Mouse (Mus musculus) lung, embryonic 14.5 days (tissue): ENCODE measurements at regions not wholly inside any gene's neighbourhood (a gene's known extent, or its start where the extent isn't known, plus 50 kb on each side); places are given as distances from the start of the nearest gene placed in this dataset.
"Not testable (repeated sequence)": the region's sequence is repeated elsewhere in the genome, so short reads cannot be mapped to it uniquely, and the experiment has no call there.

Experiments
- ATAC-seq: fragments of 200-750 bp; cut with Nextera tagmentation; 2 replicates; pipeline ENCODE4 v1.8.0; 2017; ENCODE audit warnings: mild to moderate bottlenecking, moderate TSS enrichment, moderate library complexity; ENCODE audit not compliant: insufficient read depth
- DNase-seq: peaks from one replicate; pipeline ENCODE4 v3.0.0-alpha.2; 2015
- H3K27ac ChIP-seq: fragments of 300-500 bp; sonication (generic); 2 replicates; pipeline ENCODE4 v1.5.1; 2014; ENCODE audit warnings: low read depth, mild to moderate bottlenecking, moderate library complexity
- H3K27me3 ChIP-seq: fragments of 300-500 bp; sonication (generic); 2 replicates; pipeline ENCODE4 v1.6.1; 2014; ENCODE audit warnings: low read length, control low read depth; ENCODE audit not compliant: insufficient read depth
- H3K36me3 ChIP-seq: fragments of 300-500 bp; sonication (generic); 2 replicates; pipeline ENCODE4 v1.6.1; 2014; ENCODE audit warnings: control low read depth; ENCODE audit not compliant: insufficient read depth
- H3K4me1 ChIP-seq: fragments of 300-500 bp; sonication (generic); 2 replicates; pipeline ENCODE4 v1.6.1; 2014; ENCODE audit warnings: antibody characterized with exemption, control low read depth; ENCODE audit not compliant: insufficient read depth
- H3K4me2 ChIP-seq: fragments of 300-500 bp; sonication (generic); 2 replicates; pipeline ENCODE4 v1.6.1; 2014; ENCODE audit warnings: mild to moderate bottlenecking
- H3K4me3 ChIP-seq: fragments of 300-500 bp; sonication (generic); 2 replicates; pipeline ENCODE4 v1.5.1; 2014; ENCODE audit warnings: low read depth, low read length
- H3K9ac ChIP-seq: fragments of 300-500 bp; sonication (generic); 2 replicates; pipeline ENCODE4 v1.6.1; 2014
- H3K9me3 ChIP-seq: fragments of 300-500 bp; sonication (generic); 2 replicates; pipeline ENCODE4 v1.6.1; 2016; ENCODE audit warnings: low read depth, low read length, control low read depth
- CTCF ChIP-seq: IDR thresholded peaks from 2 replicates; pipeline ENCODE4 v1.5.1; 2016; ENCODE audit warnings: antibody characterized with exemption, low read depth
- WGBS: fragments of 180-500 bp; shearing (Covaris S2); extraction: QIAGEN DNeasy Blood & Tissue Kit; methylation state at CpG from one replicate; pipeline ENCODE4 v1.1.7; 2014; 5-methylcytosine and 5-hydroxymethylcytosine counted together

GRCm38 (mm10) chr14:82299222-82299621 lies 2144.1 kb upstream of the Pcdh17 start:
- H3K4me1 ChIP-seq: no peaks in the 10 kb centered on the region
- WGBS: 79% methylated on average over 2 of the region's 2 CpGs
- no peak overlapping the region for H3K4me2 ChIP-seq
- H3K9me3 ChIP-seq: no peaks in the 10 kb centered on the region
- no peak overlapping the region for H3K27ac ChIP-seq
- DNase-seq (no peak), ATAC-seq (no peak)
- H3K36me3 ChIP-seq: no peaks in the 10 kb centered on the region
- no peak overlapping the region for H3K4me3 ChIP-seq
- H3K9ac ChIP-seq: no peak overlapping the region
- H3K27me3 ChIP-seq: no peaks in the 10 kb centered on the region
- TF ChIP-seq CTCF: no peak

GRCm38 (mm10) chr14:82313491-82313890 lies 2129.9 kb upstream of the Pcdh17 start:
- Histone ChIP-seq H3K4me3 (no peak overlapping the region), H3K4me1 (no peaks in the 10 kb centered on the region), H3K4me2 (no peak overlapping the region), H3K9me3 (no peaks in the 10 kb centered on the region), H3K27ac (no peak overlapping the region), H3K9ac (no peak overlapping the region), H3K27me3 (no peaks in the 10 kb centered on the region), H3K36me3 (no peaks in the 10 kb centered on the region)
- TF ChIP-seq CTCF: no peak
- peak; percentile 98 for ATAC-seq
- DNase-seq: peak; percentile 81
- WGBS: 33% methylated on average over 2 of the region's 2 CpGs

- H3K4me1 ChIP-seq, H3K27ac ChIP-seq, DNase-seq, H3K4me2 ChIP-seq, H3K9me3 ChIP-seq, ATAC-seq, H3K4me3 ChIP-seq, H3K9ac ChIP-seq, H3K27me3 ChIP-seq, H3K36me3 ChIP-seq: not testable (repeated sequence)
These were observed 2108.5 kb upstream of the Pcdh17 start for GRCm38 (mm10) chr14:82334841-82335240.
